Mouse (Mus musculus): ENCODE results near the gene Krtap3-1. TPM values are rescaled to one million over a fixed set of nuclear protein-coding genes. Genes with fewer than 3 reads are reported as not detected.

The Krtap3-1 gene
- polyA plus RNA-seq, 1 experiment from 2014 or later: not detected

- H3K27ac ChIP-seq (ENCODE audit: low read depth): no peak overlapping the region
- DNase-seq: no peak
- ATAC-seq: no peak
- no peaks in the 10 kb centered on the region for H3K36me3 ChIP-seq (replicated peaks; ENCODE audit: insufficient read depth, low read length)
- 73% methylated on average over 6 of the region's 6 CpGs for WGBS (ENCODE audit: insufficient replicate concordance)
- no peak overlapping the region for H3K9ac ChIP-seq (replicated peaks)
- TF ChIP-seq CTCF (IDR thresholded peaks at IDR 0.05; ENCODE audit: low read depth): no peak
- TF ChIP-seq EP300 (IDR thresholded peaks at IDR 0.05; ENCODE audit: low read depth): no peak
- no peaks in the 10 kb centered on the region for H3K27me3 ChIP-seq (ENCODE audit: insufficient read depth, low read length)
- H3K4me2 ChIP-seq (ENCODE audit: low read depth, low read length): no peak overlapping the region
- no peaks in the 10 kb centered on the region for H3K4me1 ChIP-seq (ENCODE audit: insufficient read depth)
- H3K4me3 ChIP-seq (ENCODE audit: low read depth, low read length): no peak overlapping the region
- no peaks in the 10 kb centered on the region for H3K9me3 ChIP-seq (ENCODE audit: low read length)
Measured at GRCm38 (mm10) chr11:99562580-99562979, 3.9 kb downstream of the Krtap3-1 start.

- no peak for DNase-seq
- no peak for TF ChIP-seq EP300 (IDR thresholded peaks at IDR 0.05; ENCODE audit: low read depth)
- TF ChIP-seq CTCF (IDR thresholded peaks at IDR 0.05; ENCODE audit: low read depth): no peak
- H3K36me3 ChIP-seq (replicated peaks; ENCODE audit: insufficient read depth, low read length): no peaks in the 10 kb centered on the region
- no peak within 1 kb of the TSS for H3K4me2 ChIP-seq (ENCODE audit: low read depth, low read length)
- no peaks in the 10 kb centered on the region for H3K9me3 ChIP-seq (ENCODE audit: low read length)
- no peak within 1 kb of the TSS for H3K9ac ChIP-seq (replicated peaks)
- ATAC-seq: no peak
- WGBS (ENCODE audit: insufficient replicate concordance): 77% methylated on average over 9 of the region's 9 CpGs
- H3K4me3 ChIP-seq (ENCODE audit: low read depth, low read length): no peak within 1 kb of the TSS
- H3K27ac ChIP-seq (ENCODE audit: low read depth): no peak within 1 kb of the TSS
- no peaks in the 10 kb centered on the region for H3K27me3 ChIP-seq (ENCODE audit: insufficient read depth, low read length)
- no peaks in the 10 kb centered on the region for H3K4me1 ChIP-seq (ENCODE audit: insufficient read depth)
Measured at GRCm38 (mm10) chr11:99559366-99559765, 7.1 kb downstream of the Krtap3-1 start, which contains the start of gene Gm11939. Gene Gm11939 (minus strand): TSS chr11:99559466.

GRCm38 (mm10) chr11:99557976-99558745, 8.3 kb downstream of the Krtap3-1 start:
- Histone ChIP-seq H3K27me3 (ENCODE audit: insufficient read depth, low read length) (no peaks in the 10 kb centered on the region), H3K9ac (replicated peaks) (no peak overlapping the region), H3K9me3 (ENCODE audit: low read length) (no peaks in the 10 kb centered on the region), H3K4me1 (ENCODE audit: insufficient read depth) (no peaks in the 10 kb centered on the region), H3K4me3 (ENCODE audit: low read depth, low read length) (no peak overlapping the region), H3K27ac (ENCODE audit: low read depth) (no peak overlapping the region), H3K36me3 (replicated peaks; ENCODE audit: insufficient read depth, low read length) (no peaks in the 10 kb centered on the region), H3K4me2 (ENCODE audit: low read depth, low read length) (no peak overlapping the region)
- TF ChIP-seq CTCF (IDR thresholded peaks at IDR 0.05; ENCODE audit: low read depth) (no peak), EP300 (IDR thresholded peaks at IDR 0.05; ENCODE audit: low read depth) (no peak)
- WGBS (ENCODE audit: insufficient replicate concordance): 70% methylated on average over 3 of the region's 3 CpGs
- DNase-seq: no peak
- no peak for ATAC-seq

- no peaks in the 10 kb centered on the region for H3K36me3 ChIP-seq (replicated peaks; ENCODE audit: insufficient read depth, low read length)
- H3K4me3 ChIP-seq (ENCODE audit: low read depth, low read length): no peak within 1 kb of the TSS
- no peaks in the 10 kb centered on the region for H3K4me1 ChIP-seq (ENCODE audit: insufficient read depth)
- ATAC-seq (no peak), DNase-seq (no peak)
- no peaks in the 10 kb centered on the region for H3K27me3 ChIP-seq (ENCODE audit: insufficient read depth, low read length)
- no peak within 1 kb of the TSS for H3K9ac ChIP-seq (replicated peaks)
- TF ChIP-seq CTCF (IDR thresholded peaks at IDR 0.05; ENCODE audit: low read depth): no peak
- TF ChIP-seq EP300 (IDR thresholded peaks at IDR 0.05; ENCODE audit: low read depth): no peak
- no peaks in the 10 kb centered on the region for H3K9me3 ChIP-seq (ENCODE audit: low read length)
- WGBS (ENCODE audit: insufficient replicate concordance): 71% methylated on average over 2 of the region's 2 CpGs
- no peak within 1 kb of the TSS for H3K4me2 ChIP-seq (ENCODE audit: low read depth, low read length)
- no peak within 1 kb of the TSS for H3K27ac ChIP-seq (ENCODE audit: low read depth)
Measured at GRCm38 (mm10) chr11:99556753-99557152, 9.7 kb downstream of the Krtap3-1 start, which contains the start of gene Krtap3-2. Gene Krtap3-2 (minus strand): TSS chr11:99556853.

- H3K4me2 ChIP-seq (ENCODE audit: low read depth, low read length): no peak overlapping the region
- H3K27me3 ChIP-seq (ENCODE audit: insufficient read depth, low read length): no peaks in the 10 kb centered on the region
- 64% methylated on average over 2 of the region's 2 CpGs for WGBS (ENCODE audit: insufficient replicate concordance)
- no peak for TF ChIP-seq EP300 (IDR thresholded peaks at IDR 0.05; ENCODE audit: low read depth)
- no peak overlapping the region for H3K4me3 ChIP-seq (ENCODE audit: low read depth, low read length)
- H3K27ac ChIP-seq (ENCODE audit: low read depth): no peak overlapping the region
- ATAC-seq: no peak
- no peaks in the 10 kb centered on the region for H3K4me1 ChIP-seq (ENCODE audit: insufficient read depth)
- no peak overlapping the region for H3K9ac ChIP-seq (replicated peaks)
- no peaks in the 10 kb centered on the region for H3K9me3 ChIP-seq (ENCODE audit: low read length)
- H3K36me3 ChIP-seq (replicated peaks; ENCODE audit: insufficient read depth, low read length): no peaks in the 10 kb centered on the region
- no peak for DNase-seq
Measured at GRCm38 (mm10) chr11:99556195-99556594, 10.2 kb downstream of the Krtap3-1 start.

GRCm38 (mm10) chr11:99550765-99551164, 15.7 kb downstream of the Krtap3-1 start, which contains the start of gene Krtap3-3:
Gene Krtap3-3 (minus strand): TSS chr11:99550865.
- Histone ChIP-seq H3K9ac (replicated peaks) (no peak within 1 kb of the TSS), H3K27me3 (ENCODE audit: insufficient read depth, low read length) (no peaks in the 10 kb centered on the region), H3K36me3 (replicated peaks; ENCODE audit: insufficient read depth, low read length) (no peaks in the 10 kb centered on the region), H3K9me3 (ENCODE audit: low read length) (no peaks in the 10 kb centered on the region), H3K4me1 (ENCODE audit: insufficient read depth) (no peaks in the 10 kb centered on the region), H3K4me2 (ENCODE audit: low read depth, low read length) (no peak within 1 kb of the TSS), H3K27ac (ENCODE audit: low read depth) (no peak within 1 kb of the TSS), H3K4me3 (ENCODE audit: low read depth, low read length) (no peak within 1 kb of the TSS)
- ATAC-seq: no peak
- WGBS (ENCODE audit: insufficient replicate concordance): 48% methylated on average over 4 of the region's 4 CpGs
- no peak for DNase-seq
- TF ChIP-seq CTCF (IDR thresholded peaks at IDR 0.05; ENCODE audit: low read depth) (no peak), EP300 (IDR thresholded peaks at IDR 0.05; ENCODE audit: low read depth) (no peak)
